Mouse (Mus musculus): Measurements from ENCODE around the gene Gm11213. TPM values are rescaled to one million over a fixed set of nuclear protein-coding genes. Genes with fewer than 3 reads are reported as not detected.

The Gm11213 gene
- total and polyA plus RNA-seq, 3 experiments: not detected

- TF ChIP-seq KAT2A (IDR thresholded peaks at IDR 0.05; ENCODE audit: insufficient replicate concordance, low read length): no peak
- no peak for TF ChIP-seq ZKSCAN1 (IDR thresholded peaks at IDR 0.05; ENCODE audit: borderline replicate concordance, low read depth, low read length)
- peak; percentile 63 for TF ChIP-seq MAX (IDR thresholded peaks at IDR 0.05; ENCODE audit: low read length)
- no peak for TF ChIP-seq UBTF (IDR thresholded peaks at IDR 0.05; ENCODE audit: low read depth, low read length)
- peak; percentile 29; the same call in 1 of the 2 replicates for TF ChIP-seq JUN (IDR thresholded peaks at IDR 0.05; ENCODE audit: insufficient read depth, low read depth, low read length)
- no peak for TF ChIP-seq MXI1 (IDR thresholded peaks at IDR 0.05; ENCODE audit: low read depth, low read length)
- no peak for TF ChIP-seq USF2 (conservative IDR thresholded peaks at IDR 0.05; ENCODE audit: low read depth, low read length)
- 0 out of 2 replicates have a peak, but pooled peaks have one; percentile 13 for TF ChIP-seq TCF12 (IDR thresholded peaks at IDR 0.05; ENCODE audit: low read depth, low read length)
- no peak for TF ChIP-seq NELFE (IDR thresholded peaks at IDR 0.05; ENCODE audit: low read depth, low read length)
- TF ChIP-seq EP300 (IDR thresholded peaks at IDR 0.05; ENCODE audit: low read length): peak; percentile 79
- no peak for TF ChIP-seq ZC3H11A (IDR thresholded peaks at IDR 0.05; ENCODE audit: low read depth, low read length)
- no peak for TF ChIP-seq E2F4 (IDR thresholded peaks at IDR 0.05; ENCODE audit: insufficient replicate concordance, low read depth, low read length)
- 0 out of 2 replicates have a peak, but pooled peaks have one; percentile 49 for TF ChIP-seq MYC (IDR thresholded peaks at IDR 0.05; ENCODE audit: low read depth, low read length)
- no peak; the same call in 1 of the 2 replicates for TF ChIP-seq SMC3 (IDR thresholded peaks at IDR 0.05; ENCODE audit: low read depth, low read length)
- no peak for TF ChIP-seq ZMIZ1 (IDR thresholded peaks at IDR 0.05; ENCODE audit: low read depth, low read length)
- TF ChIP-seq SIN3A (IDR thresholded peaks at IDR 0.05; ENCODE audit: low read length): 0 out of 2 replicates have a peak, but pooled peaks have one; percentile 50
- TF ChIP-seq PAX5 (IDR thresholded peaks at IDR 0.05; ENCODE audit: low read length): no peak
- peak; percentile 93 for TF ChIP-seq BHLHE40 (IDR thresholded peaks at IDR 0.05; ENCODE audit: low read depth, low read length)
- no peak for TF ChIP-seq USF1 (IDR thresholded peaks at IDR 0.05; ENCODE audit: low read depth, low read length)
- TF ChIP-seq MAZ (IDR thresholded peaks at IDR 0.05; ENCODE audit: low read depth, low read length): no peak
Measured at GRCm38 (mm10) chr4:63627111-63627510, 22.1 kb upstream of the Gm11213 start (continued).

GRCm38 (mm10) chr4:63625563-63626080 is 20.6 kb upstream of the Gm11213 start:
- no peak for TF ChIP-seq MEF2A (IDR thresholded peaks at IDR 0.05; ENCODE audit: borderline replicate concordance, low read depth, low read length)
- no peak for TF ChIP-seq EP300 (IDR thresholded peaks at IDR 0.05; ENCODE audit: low read length)
- no peak for TF ChIP-seq CHD1 (IDR thresholded peaks at IDR 0.05; ENCODE audit: low read depth, low read length)
- TF ChIP-seq SMC3 (IDR thresholded peaks at IDR 0.05; ENCODE audit: low read depth, low read length): no peak
- no peak for TF ChIP-seq CHD2 (IDR thresholded peaks at IDR 0.05; ENCODE audit: low read length)
- TF ChIP-seq MAZ (IDR thresholded peaks at IDR 0.05; ENCODE audit: low read depth, low read length): no peak
- TF ChIP-seq JUN (IDR thresholded peaks at IDR 0.05; ENCODE audit: insufficient read depth, low read depth, low read length): no peak
- TF ChIP-seq CTCF (conservative IDR thresholded peaks at IDR 0.05 in 1 of 2, IDR thresholded peaks at IDR 0.05 in 1 of 2; ENCODE audit: low read depth in 2 of 2, low read length in 2 of 2): no peak
- no peak for TF ChIP-seq GABPA (IDR thresholded peaks at IDR 0.05; ENCODE audit: insufficient replicate concordance, low read depth, low read length)
- no peak for TF ChIP-seq MAX (IDR thresholded peaks at IDR 0.05; ENCODE audit: low read length)
- TF ChIP-seq USF1 (IDR thresholded peaks at IDR 0.05; ENCODE audit: low read depth, low read length): no peak
- no peak for TF ChIP-seq NELFE (IDR thresholded peaks at IDR 0.05; ENCODE audit: low read depth, low read length)
- TF ChIP-seq JUND (conservative IDR thresholded peaks at IDR 0.05; ENCODE audit: low read depth, low read length): no peak
- no peak for TF ChIP-seq POLR2AphosphoS2 (IDR thresholded peaks at IDR 0.05; ENCODE audit: low read depth, low read length)
- TF ChIP-seq USF2 (conservative IDR thresholded peaks at IDR 0.05; ENCODE audit: low read depth, low read length): no peak
- TF ChIP-seq UBTF (IDR thresholded peaks at IDR 0.05; ENCODE audit: low read depth, low read length): no peak
- no peak for TF ChIP-seq MXI1 (IDR thresholded peaks at IDR 0.05; ENCODE audit: low read depth, low read length)
- no peak for TF ChIP-seq ZMIZ1 (IDR thresholded peaks at IDR 0.05; ENCODE audit: low read depth, low read length)
- no peak for TF ChIP-seq RCOR1 (conservative IDR thresholded peaks at IDR 0.05; ENCODE audit: low read depth, low read length)
- H3K27ac ChIP-seq (ENCODE audit: insufficient read depth, low read depth): no peak overlapping the region
- no peak for DNase-seq (ENCODE audit: extremely low read depth)
- H3K4me1 ChIP-seq (ENCODE audit: control insufficient read depth in 1 of 2, insufficient read depth in 2 of 2): peaks cover 11 to 18% of the 10 kb centered on the region in 2 experiments
- peaks cover 1% of the 10 kb centered on the region for H3K27me3 ChIP-seq (replicated peaks)
- no peaks in the 10 kb centered on the region for H3K36me3 ChIP-seq (replicated peaks in 1 of 2; ENCODE audit: control insufficient read depth in 1 of 2, insufficient read depth in 1 of 2, low read length in 1 of 2)
- H3K4me3 ChIP-seq (replicated peaks in 1 of 3; ENCODE audit: low read depth in 2 of 3, low read length in 2 of 3, poor library complexity in 1 of 3): no peak overlapping the region
- H3K4me2 ChIP-seq (ENCODE audit: insufficient read depth, low read depth, poor library complexity, severe bottlenecking): no peak overlapping the region
- no peaks in the 10 kb centered on the region for H3K79me2 ChIP-seq (replicated peaks; ENCODE audit: control insufficient read depth, extremely low read depth, insufficient read depth, poor library complexity, severe bottlenecking)
- in situ Hi-C loops (cut with MboI; ENCODE audit: low pct_ligation_motif_present, low pct_unique_long_range_greater_than_20kb, low sequenced_read_pairs) (loop anchor here (5.0 kb wide), 2 partner anchors 217 to 317 kb away; no protein-coding TSS in a partner anchor), dilution Hi-C loops (cut with MboI; ENCODE audit: extremely low pct_ligation_motif_present, extremely low pct_unique_long_range_greater_than_20kb, low sequenced_read_pairs) (no loop called here)
- no peaks in the 10 kb centered on the region for H3K9me3 ChIP-seq (replicated peaks; ENCODE audit: low read length)
- no peak overlapping the region for H3K9ac ChIP-seq (ENCODE audit: insufficient read depth, low read depth)
